Mouse (Mus musculus) heart, embryonic 13.5 days (tissue): ENCODE results near the gene Cers3. TPM values are rescaled to one million over a fixed set of nuclear protein-coding genes. Genes with fewer than 3 reads are reported as not detected.

Experiments used
- ATAC-seq: fragments of 200-750 bp; cut with Nextera tagmentation; 2 replicates; pipeline ENCODE4 v1.8.0; 2017; ENCODE audit warnings: moderate TSS enrichment; ENCODE audit not compliant: insufficient number of reproducible peaks, low FRiP score, low TSS enrichment; ENCODE audit errors: extremely low read depth
- H3K27ac ChIP-seq: fragments of 300-500 bp; sonication (generic); replicated peaks from 2 replicates; pipeline ENCODE4 v1.5.1; 2015; ENCODE audit warnings: moderate library complexity, mild to moderate bottlenecking, inconsistent platforms
- H3K27me3 ChIP-seq: fragments of 300-500 bp; sonication (generic); replicated peaks from 2 replicates; pipeline ENCODE4 v1.6.1; 2015; ENCODE audit warnings: mild to moderate bottlenecking, inconsistent platforms
- H3K36me3 ChIP-seq: fragments of 300-500 bp; sonication (generic); 2 replicates; pipeline ENCODE4 v1.6.1; 2015; ENCODE audit warnings: mild to moderate bottlenecking, inconsistent platforms
- H3K4me1 ChIP-seq: fragments of 300-500 bp; sonication (generic); 2 replicates; pipeline ENCODE4 v1.6.1; 2015; ENCODE audit warnings: inconsistent platforms
- H3K4me2 ChIP-seq: fragments of 300-500 bp; sonication (generic); 2 replicates; pipeline ENCODE4 v1.6.1; 2015; ENCODE audit warnings: inconsistent platforms, mild to moderate bottlenecking, moderate library complexity
- H3K4me3 ChIP-seq: fragments of 300-500 bp; sonication (generic); 2 replicates; pipeline ENCODE4 v1.5.1; 2015; ENCODE audit warnings: moderate library complexity, mild to moderate bottlenecking, inconsistent platforms
- H3K9ac ChIP-seq: fragments of 300-500 bp; sonication (generic); 2 replicates; pipeline ENCODE4 v1.6.1; 2015; ENCODE audit warnings: inconsistent platforms, mild to moderate bottlenecking, moderate library complexity
- H3K9me3 ChIP-seq: fragments of 300-500 bp; sonication (generic); 2 replicates; pipeline ENCODE4 v1.6.1; 2016; ENCODE audit warnings: inconsistent platforms
- WGBS: fragments of 180-500 bp; shearing (Covaris S2); methylation state at CpG from one replicate; pipeline ENCODE4 v1.1.7; 2015; ENCODE audit warnings: mixed read lengths; 5-methylcytosine and 5-hydroxymethylcytosine counted together
- polyA plus RNA-seq: library from polyadenylated mRNA; unstranded; fragments of >200 nt; fragmentation: Nextera tagmentation; extraction: Ambion mirVana; gene quantifications from 2 replicates; pipeline ENCODE4 v1.2.1, GENCODE M21; 2015

The Cers3 gene
- 0.39 and 0.45 TPM in 2 replicates for polyA plus RNA-seq

DNA sequence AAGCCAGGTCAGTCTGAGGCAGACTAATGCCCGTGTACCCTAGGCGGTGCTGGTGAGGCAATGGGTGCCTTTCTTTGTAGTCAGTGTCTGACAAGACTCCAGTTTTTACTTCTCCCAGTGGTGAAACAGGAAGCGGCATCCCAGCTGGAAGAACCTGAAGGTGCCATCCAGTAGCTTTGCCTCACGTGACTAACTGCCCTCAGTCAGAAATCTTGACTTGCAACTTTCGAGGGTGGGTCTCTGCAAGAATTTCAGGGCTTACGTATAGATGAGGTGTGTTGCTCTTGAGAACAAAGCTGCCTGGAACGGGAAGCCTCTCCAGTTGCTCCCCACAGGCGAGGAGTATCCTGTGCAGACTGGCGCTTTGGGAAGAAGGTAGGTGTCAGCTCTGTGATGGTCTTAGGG is at the start of gene Cers3:
Gene Cers3, plus strand, starts transcription at position 128 of the 405 bp plus-strand sequence.
- H3K9ac ChIP-seq, result no peak within 1 kb of the TSS
- ATAC-seq, result no peak
- no peak within 1 kb of the TSS for H3K4me3 ChIP-seq
- H3K4me2 ChIP-seq, result no peak within 1 kb of the TSS
- no peaks in the 10 kb centered on the region for H3K36me3 ChIP-seq
- no peak within 1 kb of the TSS for H3K27ac ChIP-seq
- no peaks in the 10 kb centered on the region for H3K27me3 ChIP-seq
- peaks cover 39% of the 10 kb centered on the region for H3K4me1 ChIP-seq
- WGBS, result 64% methylated on average over 9 of the region's 9 CpGs
- no peaks in the 10 kb centered on the region for H3K9me3 ChIP-seq

DNA sequence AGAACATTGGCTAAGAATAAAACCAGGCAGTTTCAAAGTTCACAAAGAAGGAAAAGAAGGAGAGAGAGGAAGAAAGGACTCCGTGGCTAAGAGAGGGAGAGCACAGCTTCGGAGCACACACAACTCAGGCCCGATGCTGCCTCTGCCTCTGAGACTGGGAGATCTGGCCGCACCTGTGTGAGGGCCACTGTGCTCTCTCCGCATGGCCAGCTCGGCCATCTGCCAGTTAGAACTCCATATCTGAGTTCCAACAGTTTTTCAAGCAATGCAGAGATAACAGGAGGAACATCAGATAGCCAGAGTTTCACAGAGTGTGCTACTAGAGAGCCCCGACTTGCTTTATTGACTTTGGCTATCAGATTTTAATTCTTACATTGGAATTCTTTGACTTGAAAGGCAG is 48.8 kb upstream of the Cers3 start:
- Histone ChIP-seq H3K27me3 (no peaks in the 10 kb centered on the region), H3K9me3 (no peaks in the 10 kb centered on the region), H3K36me3 (peaks cover 27% of the 10 kb centered on the region), H3K4me3 (no peak overlapping the region), H3K27ac (no peak overlapping the region), H3K9ac (no peak overlapping the region), H3K4me1 (peaks cover 15% of the 10 kb centered on the region), H3K4me2 (no peak overlapping the region)
- WGBS, result 44% methylated on average over 7 of the region's 7 CpGs
- no peak for ATAC-seq

DNA sequence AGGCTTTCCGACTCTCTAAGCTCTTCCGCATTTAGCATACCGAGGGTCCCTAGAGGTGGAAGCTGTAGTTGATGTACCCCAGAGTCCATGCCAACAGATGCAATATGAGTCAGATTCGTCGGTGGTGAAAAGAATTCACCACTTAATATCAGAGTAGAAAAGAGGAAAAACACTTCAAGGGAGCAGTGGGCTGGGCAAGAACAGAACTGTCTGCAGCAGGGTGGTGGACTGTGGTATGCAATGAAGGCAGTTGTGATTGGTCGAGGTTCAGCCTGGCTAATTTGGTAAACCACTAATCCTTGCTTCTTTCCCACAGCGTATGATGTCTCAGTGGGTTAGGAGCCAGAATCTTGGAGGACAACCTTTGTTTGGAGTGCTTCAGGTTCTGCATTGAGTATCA is 40.6 kb upstream of the Cers3 start:
- no peak overlapping the region for H3K9ac ChIP-seq
- H3K27me3 ChIP-seq, result no peaks in the 10 kb centered on the region
- no peaks in the 10 kb centered on the region for H3K9me3 ChIP-seq
- WGBS, result 79% methylated on average over 7 of the region's 7 CpGs
- peaks cover 3% of the 10 kb centered on the region; the same call in 1 of the 2 replicates for H3K4me1 ChIP-seq
- no peak overlapping the region for H3K4me2 ChIP-seq
- H3K36me3 ChIP-seq, result peaks cover 67% of the 10 kb centered on the region
- no peak overlapping the region for H3K4me3 ChIP-seq
- no peak for ATAC-seq
- H3K27ac ChIP-seq, result no peak overlapping the region

DNA sequence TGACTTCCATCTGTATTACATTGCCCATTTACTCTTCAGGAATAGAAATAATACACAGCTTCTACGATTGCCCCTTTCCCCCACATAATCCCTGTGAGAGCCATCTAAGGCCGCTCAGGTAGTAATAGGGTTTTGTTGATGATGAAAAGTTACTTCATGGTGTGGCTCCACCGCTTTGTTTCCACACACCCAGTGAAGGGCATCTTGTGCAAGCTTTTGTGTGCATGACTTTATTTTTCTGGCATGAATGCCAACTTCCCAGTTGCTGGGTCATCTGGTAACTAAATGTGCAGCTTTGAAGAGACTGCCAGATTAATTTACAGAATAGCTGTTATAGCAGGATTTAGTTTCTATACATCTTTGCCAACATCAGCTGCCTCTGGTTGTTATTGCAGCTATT is 38.7 kb upstream of the Cers3 start:
- no peak for ATAC-seq
- Histone ChIP-seq H3K4me2 (no peak overlapping the region), H3K9me3 (no peaks in the 10 kb centered on the region), H3K4me3 (no peak overlapping the region), H3K27ac (no peak overlapping the region), H3K4me1 (peaks cover 3% of the 10 kb centered on the region; the same call in 1 of the 2 replicates), H3K27me3 (no peaks in the 10 kb centered on the region), H3K9ac (no peak overlapping the region), H3K36me3 (peaks cover 66% of the 10 kb centered on the region)
- 87% methylated on average over 3 of the region's 3 CpGs for WGBS

DNA sequence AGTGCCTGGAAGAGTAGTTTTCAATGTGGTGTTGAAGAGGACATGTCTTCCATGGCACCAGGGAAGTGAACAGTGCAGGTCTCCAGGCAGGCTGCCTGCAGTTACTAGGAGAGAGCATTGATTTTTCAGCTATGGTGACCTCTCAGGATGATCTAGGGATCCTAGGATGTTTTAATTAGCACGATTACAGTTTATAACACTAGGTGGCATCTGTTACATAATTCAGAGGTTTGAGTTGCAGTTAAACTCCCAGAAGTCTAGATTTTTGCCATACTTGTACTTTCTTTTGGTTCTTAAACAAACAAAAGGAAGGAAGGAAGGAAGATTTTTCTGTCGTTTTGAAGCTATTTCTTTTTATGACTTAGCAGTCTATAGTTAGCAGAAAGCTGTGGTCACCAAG is 32.1 kb upstream of the Cers3 start:
- peaks cover 65% of the 10 kb centered on the region for H3K36me3 ChIP-seq
- 50% methylated on average over 2 of the region's 2 CpGs for WGBS
- no peaks in the 10 kb centered on the region for H3K9me3 ChIP-seq
- no peaks in the 10 kb centered on the region for H3K4me1 ChIP-seq
- no peak overlapping the region for H3K27ac ChIP-seq
- no peak for ATAC-seq
- H3K27me3 ChIP-seq, result no peaks in the 10 kb centered on the region
- H3K4me2 ChIP-seq, result no peak overlapping the region
- no peak overlapping the region for H3K4me3 ChIP-seq
- no peak overlapping the region for H3K9ac ChIP-seq

DNA sequence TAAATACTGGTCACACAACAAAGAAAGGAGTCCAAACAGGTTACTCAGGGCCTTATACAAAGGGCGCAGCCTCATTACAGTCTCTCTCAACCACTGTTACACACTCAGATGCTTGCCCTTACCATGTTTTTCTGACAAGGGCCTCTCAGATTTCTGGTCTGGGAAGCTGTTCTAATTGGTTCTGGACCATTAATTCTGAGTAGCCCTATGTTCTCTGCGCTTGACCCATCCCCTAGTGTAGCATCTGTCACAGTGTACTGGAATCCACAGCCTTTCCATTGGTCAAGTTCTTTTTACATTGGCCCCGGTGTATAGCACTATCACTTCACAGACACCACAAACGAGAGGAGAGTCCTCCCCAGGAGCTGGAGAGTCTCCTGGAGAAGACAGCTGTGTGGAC is 18.8 kb upstream of the Cers3 start:
- 72% methylated on average over 4 of the region's 4 CpGs for WGBS
- 0 out of 2 replicates have a peak, but pooled peaks cover 5% of the 10 kb centered on the region for H3K4me1 ChIP-seq
- no peaks in the 10 kb centered on the region for H3K9me3 ChIP-seq
- H3K9ac ChIP-seq, result no peak overlapping the region
- no peak overlapping the region for H3K4me3 ChIP-seq
- peaks cover 10% of the 10 kb centered on the region for H3K36me3 ChIP-seq
- ATAC-seq, result no peak
- H3K27me3 ChIP-seq, result no peaks in the 10 kb centered on the region
- no peak overlapping the region for H3K27ac ChIP-seq
- no peak overlapping the region for H3K4me2 ChIP-seq

DNA sequence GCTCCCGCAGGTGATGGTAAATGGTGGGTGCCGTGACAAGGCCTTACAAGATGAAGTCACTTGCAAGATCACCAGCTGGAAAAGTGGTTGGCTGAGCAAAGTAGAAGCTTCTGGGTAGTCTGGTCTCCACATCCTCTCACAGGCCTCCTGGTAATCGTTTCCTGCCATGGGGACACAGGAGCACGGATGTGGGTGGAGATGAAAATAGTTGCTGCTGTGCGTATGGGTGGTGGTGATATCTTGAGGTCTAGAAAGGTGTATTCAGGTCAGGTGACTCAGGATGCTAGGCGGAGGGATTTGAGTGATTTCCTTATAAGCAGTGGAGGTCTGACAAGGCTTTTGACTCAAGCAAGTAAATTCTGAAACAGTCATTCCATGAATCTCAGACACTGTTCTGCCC is 18.4 kb upstream of the Cers3 start:
- no peak for ATAC-seq
- Histone ChIP-seq H3K27ac (no peak overlapping the region), H3K27me3 (no peaks in the 10 kb centered on the region), H3K4me2 (no peak overlapping the region), H3K4me1 (0 out of 2 replicates have a peak, but pooled peaks cover 5% of the 10 kb centered on the region), H3K9me3 (no peaks in the 10 kb centered on the region), H3K36me3 (peaks cover 10% of the 10 kb centered on the region), H3K9ac (no peak overlapping the region), H3K4me3 (no peak overlapping the region)
- 75% methylated on average over 6 of the region's 6 CpGs for WGBS

DNA sequence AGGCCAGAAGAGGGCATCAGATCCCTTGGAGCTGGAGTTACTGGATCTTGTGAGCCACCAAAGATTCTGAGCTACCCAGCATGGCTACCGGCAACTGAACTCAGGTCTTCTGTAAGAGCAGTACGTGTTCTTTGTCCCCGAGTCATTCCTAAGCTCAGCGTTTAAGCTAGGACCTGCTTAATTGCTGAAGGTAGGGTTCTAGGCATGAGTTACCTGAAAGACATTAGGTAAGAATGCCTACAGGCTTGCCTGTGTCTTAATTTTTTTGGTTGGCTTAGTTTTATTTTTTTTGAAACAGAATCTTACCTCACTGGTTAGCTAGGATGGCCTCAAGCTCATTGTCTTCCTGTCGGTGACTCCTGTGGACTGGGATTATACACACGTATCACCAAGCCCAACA is 15.2 kb upstream of the Cers3 start:
- no peaks in the 10 kb centered on the region for H3K9me3 ChIP-seq

GRCm38 (mm10) chr7:66729232-66729631 is 14.1 kb upstream of the Cers3 start:
- 0 out of 2 replicates have a peak, but pooled peaks cover 3% of the 10 kb centered on the region for H3K4me1 ChIP-seq
- 88% methylated on average over 2 of the region's 2 CpGs for WGBS
- no peak overlapping the region for H3K4me2 ChIP-seq
- no peak for ATAC-seq
- no peaks in the 10 kb centered on the region for H3K9me3 ChIP-seq
- no peak overlapping the region for H3K27ac ChIP-seq
- H3K27me3 ChIP-seq, result no peaks in the 10 kb centered on the region
- no peak overlapping the region for H3K4me3 ChIP-seq
- no peaks in the 10 kb centered on the region for H3K36me3 ChIP-seq
- no peak overlapping the region for H3K9ac ChIP-seq

More for the DNA sequence above, 15.2 kb upstream of the Cers3 start:
- H3K27me3 ChIP-seq, result no peaks in the 10 kb centered on the region
- 0 out of 2 replicates have a peak, but pooled peaks cover 5% of the 10 kb centered on the region for H3K4me1 ChIP-seq
- no peak overlapping the region for H3K4me3 ChIP-seq
- no peaks in the 10 kb centered on the region for H3K36me3 ChIP-seq
- H3K4me2 ChIP-seq, result no peak overlapping the region
- no peak overlapping the region for H3K9ac ChIP-seq
- H3K27ac ChIP-seq, result no peak overlapping the region
- ATAC-seq, result no peak
- 90% methylated on average over 6 of the region's 6 CpGs for WGBS

DNA sequence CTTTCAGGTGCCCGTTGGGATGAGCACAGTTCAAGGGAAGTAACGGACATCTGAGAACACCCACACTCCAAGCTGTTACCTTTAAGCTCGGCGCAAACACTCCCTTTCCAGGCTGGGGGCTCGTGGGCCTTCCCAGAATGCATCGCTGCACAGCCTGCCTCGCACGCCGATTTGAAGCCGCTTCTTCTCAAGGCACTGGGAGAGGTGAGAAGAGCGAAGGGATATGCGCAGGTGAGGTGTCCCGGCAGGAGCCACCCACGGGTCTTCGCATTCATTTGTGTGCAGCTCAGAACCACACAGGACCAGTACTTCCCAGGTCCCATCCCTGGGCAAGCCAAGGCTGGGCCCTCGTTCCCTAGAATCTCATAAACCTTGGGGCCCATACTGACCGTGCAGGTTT is 9.9 kb upstream of the Cers3 start:
- no peak overlapping the region for H3K9ac ChIP-seq
- 86% methylated on average over 17 of the region's 17 CpGs for WGBS
- H3K4me1 ChIP-seq, result peaks cover 12% of the 10 kb centered on the region
- no peaks in the 10 kb centered on the region for H3K36me3 ChIP-seq
- H3K4me3 ChIP-seq, result no peak overlapping the region
- H3K27me3 ChIP-seq, result no peaks in the 10 kb centered on the region
- ATAC-seq, result no peak
- H3K4me2 ChIP-seq, result no peak overlapping the region
- H3K27ac ChIP-seq, result no peak overlapping the region
- H3K9me3 ChIP-seq, result no peaks in the 10 kb centered on the region

GRCm38 (mm10) chr7:66733882-66734281 is 9.4 kb upstream of the Cers3 start:
- H3K4me1 ChIP-seq, result peaks cover 12% of the 10 kb centered on the region
- H3K4me3 ChIP-seq, result no peak overlapping the region
- no peak overlapping the region for H3K9ac ChIP-seq
- H3K9me3 ChIP-seq, result no peaks in the 10 kb centered on the region
- no peak for ATAC-seq
- H3K4me2 ChIP-seq, result no peak overlapping the region
- H3K36me3 ChIP-seq, result no peaks in the 10 kb centered on the region
- no peaks in the 10 kb centered on the region for H3K27me3 ChIP-seq
- no peak overlapping the region for H3K27ac ChIP-seq
- WGBS, result 92% methylated on average over 11 of the region's 11 CpGs

GRCm38 (mm10) chr7:66734466-66734865 is 8.8 kb upstream of the Cers3 start:
- Histone ChIP-seq H3K4me3 (no peak overlapping the region), H3K27me3 (no peaks in the 10 kb centered on the region), H3K9ac (no peak overlapping the region), H3K36me3 (no peaks in the 10 kb centered on the region), H3K27ac (no peak overlapping the region), H3K9me3 (no peaks in the 10 kb centered on the region), H3K4me1 (peaks cover 12% of the 10 kb centered on the region), H3K4me2 (no peak overlapping the region)
- WGBS, result 91% methylated on average over 4 of the region's 4 CpGs
- no peak for ATAC-seq
